In the genomic region with DNA sequence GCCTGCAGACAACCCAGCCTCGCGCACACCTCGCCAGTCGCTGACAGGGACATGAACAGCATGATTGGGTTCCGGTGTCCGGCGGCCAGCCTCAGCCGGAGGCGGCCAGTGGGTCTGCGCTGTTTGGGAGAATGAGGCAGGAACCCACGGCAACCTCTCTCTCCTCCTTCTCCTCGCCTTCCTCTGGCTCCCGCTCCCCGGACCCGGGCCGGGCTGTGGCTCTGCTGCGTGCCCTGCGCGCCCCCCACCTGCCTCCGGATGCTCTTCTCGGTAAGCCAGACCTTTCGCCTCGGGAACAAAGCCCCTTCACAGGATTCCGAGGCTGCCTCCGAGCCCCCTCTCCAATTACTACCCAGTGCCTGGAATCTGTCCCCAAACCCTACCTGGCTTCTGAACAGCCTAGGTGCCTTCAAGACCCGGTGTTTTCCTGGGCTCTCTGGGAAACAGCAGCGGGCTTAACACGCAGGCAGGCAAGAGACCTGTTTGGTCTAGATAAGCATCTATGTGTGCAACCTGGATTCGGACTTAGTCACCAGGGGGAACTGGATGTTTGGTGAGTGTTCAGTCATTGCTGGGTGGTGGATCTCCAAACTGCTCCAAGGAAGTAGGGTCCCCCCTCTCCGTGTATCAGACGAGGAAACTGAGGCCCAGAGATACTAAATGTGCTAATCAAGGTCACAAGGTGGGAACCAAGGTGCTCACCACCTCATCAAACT, we compare ENCODE assay signal across 8 mouse cellular contexts. TPM values are rescaled to one million over a fixed set of nuclear protein-coding genes. Genes with fewer than 3 reads are reported as not detected.
A peak's percentile ranks its signal among the peaks of the same experiment; 100 is the strongest.
DNase-seq lines count a peak whose midpoint lies in the region; ATAC-seq and TF ChIP-seq lines count a peak whose summit lies in the region.

No protein-coding gene starts in this region.

- H3K9me3 ChIP-seq in embryonic facial prominence, embryonic 10.5 days, result no peaks in the 10 kb centered on the region
- no peaks in the 10 kb centered on the region for H3K9me3 ChIP-seq in intestine, embryonic 14.5 days (ENCODE audit: control insufficient read depth, low read length)
- no peaks in the 10 kb centered on the region for H3K9me3 ChIP-seq in neural tube, embryonic 13.5 days

- TF ChIP-seq CTCF in left cerebral cortex, adult 2 months (IDR thresholded peaks at IDR 0.05), result no peak

- intact Hi-C loops in left cerebral cortex, adult 2 months (cut with DNase I), result loop anchor here (5.0 kb wide), 1 partner anchor 90 kb away; no protein-coding TSS in a partner anchor
- intact Hi-C loops in left cerebral cortex, postnatal 36 days (cut with DNase I), result loop anchor here (5.0 kb wide), 1 partner anchor 65 kb away; no protein-coding TSS in a partner anchor

- ATAC-seq in intestine, embryonic 14.5 days (replicated peaks; ENCODE audit: low FRiP score, low TSS enrichment, low read depth), result no peak
- ATAC-seq in neural tube, embryonic 13.5 days (ENCODE audit: low read depth), result no peak; the same call in 1 of the 2 replicates

- no peaks in the 10 kb centered on the region for H3K36me3 ChIP-seq in embryonic facial prominence, embryonic 10.5 days (replicated peaks)
- H3K36me3 ChIP-seq in intestine, embryonic 14.5 days (ENCODE audit: control insufficient read depth, insufficient read depth, low read length), result no peaks in the 10 kb centered on the region
- no peaks in the 10 kb centered on the region for H3K36me3 ChIP-seq in neural tube, embryonic 13.5 days

- 3% methylated on average over 31 of the region's 31 CpGs for whole genome bisulfite sequencing in embryonic facial prominence, embryonic 10.5 days
- WGBS in intestine, embryonic 14.5 days, result 4% methylated on average over 31 of the region's 31 CpGs
- 5% methylated on average over 31 of the region's 31 CpGs for WGBS in neural tube, embryonic 13.5 days

- no peak for DNase-seq in left cerebral cortex, adult 2 months (ENCODE audit: extremely low spot score in 1 of 2, low spot score in 2 of 2)
- no peak for DNase-seq in left cerebral cortex, postnatal 36 days (ENCODE audit: low spot score in 2 of 2)
- DNase-seq in embryonic facial prominence, embryonic 10.5 days (ENCODE audit: low spot score), result peak; percentile 47
- peak; percentile 64 for DNase-seq in intestine, embryonic 14.5 days (ENCODE audit: low spot score)
- no peak for DNase-seq in T-cell, adult 2 months (ENCODE audit: low spot score)
- DNase-seq in spleen, postnatal 14 days (ENCODE audit: low spot score in 2 of 2), result no peak
- DNase-seq in frontal cortex, postnatal 25 days (ENCODE audit: low spot score in 2 of 2), result no peak

- H3K4me1 ChIP-seq in embryonic facial prominence, embryonic 10.5 days, result peaks cover 32% of the 10 kb centered on the region
- H3K4me1 ChIP-seq in intestine, embryonic 14.5 days (replicated peaks; ENCODE audit: control insufficient read depth, insufficient read depth, low read length), result no peaks in the 10 kb centered on the region
- H3K4me1 ChIP-seq in neural tube, embryonic 13.5 days (replicated peaks), result peaks cover 44% of the 10 kb centered on the region

- H3K27ac ChIP-seq in left cerebral cortex, adult 2 months, result no peak overlapping the region
- peak overlapping the region; percentile 59; the same call in 1 of the 2 replicates for H3K27ac ChIP-seq in embryonic facial prominence, embryonic 10.5 days (replicated peaks)
- no peak overlapping the region for H3K27ac ChIP-seq in intestine, embryonic 14.5 days (ENCODE audit: low read depth)
- peak overlapping the region; percentile 80 for H3K27ac ChIP-seq in neural tube, embryonic 13.5 days (replicated peaks)

- H3K27me3 ChIP-seq in embryonic facial prominence, embryonic 10.5 days (replicated peaks; ENCODE audit: low read depth, poor library complexity, severe bottlenecking), result peaks cover 62% of the 10 kb centered on the region
- H3K27me3 ChIP-seq in intestine, embryonic 14.5 days (replicated peaks; ENCODE audit: control insufficient read depth, insufficient read depth, low read length), result peaks cover 23% of the 10 kb centered on the region
- H3K27me3 ChIP-seq in neural tube, embryonic 13.5 days, result peaks cover 49% of the 10 kb centered on the region

- H3K4me2 ChIP-seq in intestine, embryonic 14.5 days (ENCODE audit: low read length), result peak overlapping the region; percentile 98
- peak overlapping the region; percentile 94 for H3K4me2 ChIP-seq in neural tube, embryonic 13.5 days

- peak overlapping the region; percentile 63 for H3K4me3 ChIP-seq in left cerebral cortex, adult 2 months
- H3K4me3 ChIP-seq in embryonic facial prominence, embryonic 10.5 days, result peak overlapping the region; percentile 72
- peak overlapping the region; percentile 55 for H3K4me3 ChIP-seq in intestine, embryonic 14.5 days (ENCODE audit: low read depth, low read length)
- peak overlapping the region; percentile 70 for H3K4me3 ChIP-seq in neural tube, embryonic 13.5 days

- peak overlapping the region; percentile 40 for H3K9ac ChIP-seq in intestine, embryonic 14.5 days (ENCODE audit: low read length)
- H3K9ac ChIP-seq in neural tube, embryonic 13.5 days, result peak overlapping the region; percentile 74

RNA-seq across cellular contexts. Expression of a gene that starts 3.8 kb away (rescaled TPM):
- total RNA-seq in left cerebral cortex, adult 2 months (2021), result 10 to 100 TPM in 1 of 2 experiments, 1 to 10 TPM in 1; 7.6 to 11.2 TPM
- 10 to 100 TPM in 1 of 2 experiments, 1 to 10 TPM in 1; 7.1 to 12.7 TPM for total RNA-seq in left cerebral cortex, postnatal 36 days (2021)
- polyA plus RNA-seq in embryonic facial prominence, embryonic 10.5 days (2016; fragmentation: Nextera tagmentation; extraction: Ambion mirVana), result 0.79 and 0.82 TPM in 2 replicates
- polyA plus RNA-seq in intestine, embryonic 14.5 days (2014; fragmentation: Nextera tagmentation; extraction: Ambion mirVana), result 0.18 and 0.26 TPM in 2 replicates
- polyA plus RNA-seq in neural tube, embryonic 13.5 days (2015; fragmentation: Nextera tagmentation; extraction: Ambion mirVana), result 10.0 TPM in 2 replicates

Comparison
In these comparisons a context has a peak if more than half of its experiments do, and no peak if none do; other contexts are left out.
1. DNase-seq: peak in embryonic facial prominence, embryonic 10.5 days (single experiment) and intestine, embryonic 14.5 days (single experiment); none in left cerebral cortex, adult 2 months (0 of 2), left cerebral cortex, postnatal 36 days (0 of 2), T-cell, adult 2 months (single experiment), spleen, postnatal 14 days (0 of 2) and frontal cortex, postnatal 25 days (0 of 2).
2. H3K27ac ChIP-seq: peak in embryonic facial prominence, embryonic 10.5 days (single experiment) and neural tube, embryonic 13.5 days (single experiment); none in left cerebral cortex, adult 2 months (single experiment) and intestine, embryonic 14.5 days (single experiment).
3. Peak in every context shown above with its lines, with median percentiles within 50 percentile points of each other: H3K4me3 ChIP-seq.